Mouse (Mus musculus): Measurements from ENCODE around the gene Cst12. TPM values are rescaled to one million over a fixed set of nuclear protein-coding genes. Genes with fewer than 3 reads are reported as not detected.
"Not testable (repeated sequence)": the region's sequence is repeated elsewhere in the genome, so short reads cannot be mapped to it uniquely, and the experiment has no call there.

Gene Cst12
- polyA plus RNA-seq (2015; fragmentation: Nextera tagmentation; extraction: Ambion mirVana): 0.44 TPM in 1 of 2 replicates, not detected in the other

DNA sequence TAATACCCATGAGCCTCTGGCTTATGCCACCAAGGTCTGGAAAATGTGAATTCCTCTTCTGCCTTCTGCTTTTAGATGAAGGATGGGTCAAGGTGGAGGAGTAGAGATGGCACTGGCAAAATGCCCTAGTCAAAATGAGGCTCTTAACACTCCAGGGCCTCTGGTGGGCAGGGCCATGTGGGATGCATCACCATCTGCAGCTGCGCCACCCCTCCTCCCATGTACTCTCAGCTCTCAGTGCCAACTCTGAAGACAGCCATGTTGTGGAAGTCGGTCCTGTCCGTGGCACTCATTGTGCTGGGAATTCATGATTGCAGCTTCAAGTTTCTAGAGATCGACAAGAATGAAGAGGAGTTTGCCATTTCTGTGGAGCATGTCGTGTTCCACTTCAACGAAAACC is at the start of gene Cst12:
Gene Cst12 (plus strand): TSS at position 220 of the 400 bp plus-strand sequence.
- 92% methylated on average over 6 of the region's 6 CpGs for WGBS
- H3K27ac ChIP-seq (ENCODE audit: low read length): no peak within 1 kb of the TSS
- no peaks in the 10 kb centered on the region for H3K4me1 ChIP-seq (ENCODE audit: control insufficient read depth, insufficient read depth, low read length)
- no peak for ATAC-seq
- H3K9ac ChIP-seq (ENCODE audit: low read depth, low read length): no peak within 1 kb of the TSS
- no peak within 1 kb of the TSS for H3K4me2 ChIP-seq (ENCODE audit: low read depth, low read length)
- H3K4me3 ChIP-seq (ENCODE audit: low read length): no peak within 1 kb of the TSS
- no peaks in the 10 kb centered on the region for H3K27me3 ChIP-seq (replicated peaks; ENCODE audit: control insufficient read depth, insufficient read depth, low read length)
- no peaks in the 10 kb centered on the region for H3K9me3 ChIP-seq (ENCODE audit: control insufficient read depth, low read length)
- H3K36me3 ChIP-seq (ENCODE audit: control insufficient read depth, insufficient read depth, low read length): no peaks in the 10 kb centered on the region

DNA sequence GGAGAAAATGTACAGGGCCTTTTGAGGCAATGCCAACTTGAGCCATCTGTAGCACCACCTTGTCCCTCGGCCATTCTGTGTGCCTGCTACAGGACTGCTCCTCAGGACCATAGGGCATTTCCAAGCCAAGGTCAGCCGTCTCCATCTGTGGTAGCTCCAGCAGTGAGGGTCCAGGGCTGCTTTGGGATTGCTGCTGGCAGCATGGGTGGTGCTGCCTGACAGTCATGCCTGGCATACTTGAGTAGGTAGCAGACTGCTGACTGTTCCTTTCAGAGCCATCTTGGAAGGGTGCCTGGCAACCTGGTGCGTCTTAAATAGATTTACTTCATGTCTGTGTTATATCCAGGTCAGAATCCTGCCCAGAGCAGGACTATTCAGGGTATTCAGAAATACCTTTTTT is 46.2 kb upstream of the Cst12 start:
- H3K27me3 ChIP-seq (replicated peaks; ENCODE audit: control insufficient read depth, insufficient read depth, low read length): no peaks in the 10 kb centered on the region
- H3K9ac ChIP-seq (ENCODE audit: low read depth, low read length): no peak overlapping the region
- no peak overlapping the region for H3K4me3 ChIP-seq (ENCODE audit: low read length)
- no peak overlapping the region for H3K27ac ChIP-seq (ENCODE audit: low read length)
- no peaks in the 10 kb centered on the region for H3K4me1 ChIP-seq (ENCODE audit: control insufficient read depth, insufficient read depth, low read length)
- no peak for ATAC-seq
- no peaks in the 10 kb centered on the region for H3K9me3 ChIP-seq (ENCODE audit: control insufficient read depth, low read length)
- no peak overlapping the region for H3K4me2 ChIP-seq (ENCODE audit: low read depth, low read length)
- no peaks in the 10 kb centered on the region for H3K36me3 ChIP-seq (ENCODE audit: control insufficient read depth, insufficient read depth, low read length)
- WGBS: 78% methylated on average over 3 of the region's 3 CpGs

DNA sequence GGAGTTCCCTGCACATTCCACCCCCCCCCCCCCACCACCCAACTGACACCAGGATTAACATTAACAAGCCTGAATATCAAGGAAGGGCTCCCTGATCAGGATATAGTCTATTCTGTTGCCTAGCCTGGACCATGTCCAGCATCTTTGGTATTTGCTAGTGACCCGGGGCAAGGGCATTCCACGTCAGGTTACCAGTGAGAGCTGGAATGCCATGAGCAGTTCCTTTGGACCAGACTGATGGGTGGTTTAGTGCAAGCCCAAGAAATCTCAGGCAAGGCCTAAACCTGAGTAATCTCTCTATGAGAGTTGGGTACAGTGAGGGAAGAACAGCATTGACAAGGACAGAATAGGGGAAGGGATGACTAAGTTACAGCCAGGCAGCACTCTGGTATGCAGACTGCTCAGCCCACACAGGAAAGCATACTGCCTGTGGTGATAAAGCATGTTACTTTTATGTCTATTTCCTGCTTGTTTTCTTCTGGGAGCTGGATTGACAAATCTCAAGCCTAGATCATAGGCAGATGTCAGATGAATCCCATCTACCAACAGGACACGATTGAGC is 45.2 kb upstream of the Cst12 start:
- Histone ChIP-seq H3K4me2 (ENCODE audit: low read depth, low read length) (no peak overlapping the region), H3K9ac (ENCODE audit: low read depth, low read length) (no peak overlapping the region), H3K27me3 (replicated peaks; ENCODE audit: control insufficient read depth, insufficient read depth, low read length) (no peaks in the 10 kb centered on the region), H3K4me1 (ENCODE audit: control insufficient read depth, insufficient read depth, low read length) (no peaks in the 10 kb centered on the region), H3K9me3 (ENCODE audit: control insufficient read depth, low read length) (no peaks in the 10 kb centered on the region), H3K4me3 (ENCODE audit: low read length) (no peak overlapping the region), H3K36me3 (ENCODE audit: control insufficient read depth, insufficient read depth, low read length) (no peaks in the 10 kb centered on the region), H3K27ac (ENCODE audit: low read length) (no peak overlapping the region)
- ATAC-seq: no peak
- WGBS: 78% methylated on average over 3 of the region's 3 CpGs

DNA sequence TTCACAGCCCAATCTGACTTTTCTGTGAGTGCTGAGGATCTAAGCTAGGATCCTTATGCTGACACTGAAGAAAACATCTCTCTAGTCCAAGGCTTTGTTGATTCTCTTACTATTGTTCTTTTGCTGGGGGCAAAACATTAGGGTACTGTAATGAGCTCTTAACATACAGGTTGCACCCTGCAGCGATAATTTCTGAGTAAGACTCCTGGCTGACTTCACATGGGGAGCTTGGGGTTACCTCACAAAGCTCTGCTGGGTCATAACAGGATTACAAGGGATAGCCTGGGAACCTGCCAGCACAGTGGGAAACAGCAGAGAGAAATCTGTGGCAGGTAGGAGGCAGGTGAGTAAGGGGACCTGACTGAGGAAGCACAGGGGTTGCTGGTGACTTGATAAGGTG is 39.1 kb upstream of the Cst12 start, which contains the start of gene Cstl1:
Gene Cstl1 (plus strand): TSS at position 301 of the 400 bp plus-strand sequence.
- Histone ChIP-seq H3K4me3 (ENCODE audit: low read length) (no peak within 1 kb of the TSS), H3K4me1 (ENCODE audit: control insufficient read depth, insufficient read depth, low read length) (no peaks in the 10 kb centered on the region), H3K27ac (ENCODE audit: low read length) (no peak within 1 kb of the TSS), H3K36me3 (ENCODE audit: control insufficient read depth, insufficient read depth, low read length) (no peaks in the 10 kb centered on the region), H3K27me3 (replicated peaks; ENCODE audit: control insufficient read depth, insufficient read depth, low read length) (no peaks in the 10 kb centered on the region), H3K4me2 (ENCODE audit: low read depth, low read length) (no peak within 1 kb of the TSS), H3K9me3 (ENCODE audit: control insufficient read depth, low read length) (no peaks in the 10 kb centered on the region), H3K9ac (ENCODE audit: low read depth, low read length) (no peak within 1 kb of the TSS)
- ATAC-seq: no peak
- 85% methylated on average over 1 of the region's 1 CpGs for WGBS

DNA sequence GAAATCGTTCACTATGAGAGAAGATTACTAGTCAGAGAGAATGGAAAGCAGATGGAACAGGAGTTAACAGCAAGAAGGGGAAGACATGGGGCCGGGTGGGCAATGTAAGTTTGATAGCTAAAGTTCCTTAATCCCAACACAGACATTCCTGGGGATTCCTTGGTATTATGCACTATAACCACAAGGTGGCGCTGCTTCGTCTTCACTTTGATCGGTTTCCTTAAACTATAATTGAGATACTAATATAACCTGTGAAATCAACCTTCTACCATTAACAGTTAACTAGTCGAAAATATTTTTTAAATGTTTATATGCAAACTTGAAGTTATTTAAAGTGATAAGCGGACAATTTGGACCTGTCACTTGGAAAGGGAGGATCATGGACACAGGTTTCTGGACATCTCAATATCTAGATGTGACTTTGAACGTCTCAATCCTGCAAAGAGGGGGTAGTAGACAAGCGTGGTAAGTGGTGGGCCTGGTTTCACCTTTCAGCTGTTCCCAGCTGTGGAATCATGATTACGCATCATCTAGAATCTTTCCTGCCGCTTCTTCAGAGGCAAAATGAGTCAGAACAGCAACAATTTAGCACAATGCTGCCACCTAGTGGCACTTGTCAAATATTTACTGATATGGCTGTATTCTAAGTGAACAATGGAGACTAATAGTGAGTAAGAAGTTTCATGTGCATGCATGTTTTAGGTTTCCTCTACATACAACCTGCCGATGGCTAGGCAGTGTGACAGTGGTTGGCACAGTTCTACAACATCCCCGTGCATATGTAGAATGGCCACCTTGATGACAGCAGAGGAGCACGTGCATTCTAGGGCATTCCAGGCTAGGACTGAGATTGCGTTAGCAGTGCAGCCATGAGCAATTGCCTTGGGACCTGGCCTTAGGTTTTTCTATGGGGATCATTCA is 37.0 kb upstream of the Cst12 start:
- no peak overlapping the region for H3K9ac ChIP-seq (ENCODE audit: low read depth, low read length)
- peak overlapping the region; percentile 66 for H3K4me2 ChIP-seq (ENCODE audit: low read depth, low read length)
- peak; percentile 88 for ATAC-seq
- H3K27ac ChIP-seq (ENCODE audit: low read length): no peak overlapping the region
- H3K27me3 ChIP-seq (replicated peaks; ENCODE audit: control insufficient read depth, insufficient read depth, low read length): no peaks in the 10 kb centered on the region
- H3K4me1 ChIP-seq (ENCODE audit: control insufficient read depth, insufficient read depth, low read length): no peaks in the 10 kb centered on the region
- H3K9me3 ChIP-seq (ENCODE audit: control insufficient read depth, low read length): no peaks in the 10 kb centered on the region
- peak overlapping the region; percentile 29; the same call in 1 of the 2 replicates for H3K4me3 ChIP-seq (ENCODE audit: low read length)
- no peaks in the 10 kb centered on the region for H3K36me3 ChIP-seq (ENCODE audit: control insufficient read depth, insufficient read depth, low read length)
- 18% methylated on average over 15 of the region's 15 CpGs for WGBS

DNA sequence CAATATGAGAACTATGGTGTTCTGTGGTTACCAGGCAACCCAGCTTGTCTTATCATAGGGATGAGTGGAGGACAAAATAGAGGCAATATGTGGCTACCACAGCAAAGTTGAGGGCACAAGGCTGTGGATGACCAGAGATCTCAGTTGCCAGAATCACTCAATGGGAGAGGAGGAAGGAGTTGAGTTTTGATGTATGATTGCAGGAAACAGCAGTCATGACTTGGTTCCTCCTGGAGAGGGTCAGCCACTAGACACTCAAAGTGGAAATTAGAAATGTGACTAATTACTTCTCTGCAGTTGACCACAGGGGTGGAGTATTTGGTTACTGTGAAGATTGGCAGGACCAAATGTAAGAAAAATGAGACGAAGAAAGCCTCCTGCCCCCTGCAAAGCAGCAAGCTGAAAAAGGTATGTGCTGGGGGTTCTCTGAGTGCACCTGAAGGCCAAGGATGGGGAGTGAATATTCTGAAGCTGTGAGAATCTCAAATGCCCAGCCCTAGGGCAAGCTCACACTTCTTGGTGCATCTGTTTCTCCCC is 34.8 kb upstream of the Cst12 start:
- no peak overlapping the region for H3K27ac ChIP-seq (ENCODE audit: low read length)
- no peak overlapping the region for H3K9ac ChIP-seq (ENCODE audit: low read depth, low read length)
- ATAC-seq: no peak
- no peak overlapping the region for H3K4me3 ChIP-seq (ENCODE audit: low read length)
- H3K4me1 ChIP-seq (ENCODE audit: control insufficient read depth, insufficient read depth, low read length): no peaks in the 10 kb centered on the region
- H3K9me3 ChIP-seq (ENCODE audit: control insufficient read depth, low read length): no peaks in the 10 kb centered on the region
- 74% methylated on average over 1 of the region's 1 CpGs for WGBS
- H3K4me2 ChIP-seq (ENCODE audit: low read depth, low read length): no peak overlapping the region
- H3K36me3 ChIP-seq (ENCODE audit: control insufficient read depth, insufficient read depth, low read length): no peaks in the 10 kb centered on the region
- H3K27me3 ChIP-seq (replicated peaks; ENCODE audit: control insufficient read depth, insufficient read depth, low read length): no peaks in the 10 kb centered on the region

DNA sequence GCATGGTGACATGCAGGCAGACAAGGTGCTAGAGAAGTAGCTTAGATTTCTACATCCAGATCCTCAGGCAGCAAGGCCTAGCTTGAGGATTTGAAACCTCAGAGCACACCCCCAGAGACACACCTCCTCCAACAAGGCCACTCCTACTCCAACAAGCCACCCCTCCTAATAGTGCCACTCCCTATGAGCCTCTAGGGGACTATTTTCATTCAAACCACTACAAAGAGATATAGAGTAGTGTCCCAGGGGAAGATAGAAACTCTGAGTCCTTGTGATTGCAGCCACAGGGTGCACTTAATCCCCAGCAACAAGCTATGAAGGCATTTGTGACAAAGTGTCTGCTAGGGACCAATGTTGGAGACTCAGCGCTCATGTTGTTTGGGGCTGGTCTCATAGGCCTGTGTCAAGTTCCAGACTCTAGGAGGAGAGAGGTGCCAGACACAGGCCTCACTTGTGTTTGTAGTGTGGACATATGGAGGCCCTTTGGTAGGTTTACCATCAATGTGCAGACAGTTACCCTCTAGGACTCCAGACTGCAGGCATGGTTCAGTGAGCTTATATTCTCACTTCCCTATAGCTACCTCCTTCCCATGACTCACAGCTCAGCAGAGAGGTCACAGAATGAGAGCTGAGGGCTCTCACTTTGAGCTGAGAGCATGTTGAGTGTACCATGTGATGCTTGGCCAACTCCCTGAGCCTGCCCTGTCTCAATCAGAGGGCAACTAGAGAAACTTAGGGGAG is 25.3 kb upstream of the Cst12 start:
- Histone ChIP-seq H3K27me3 (replicated peaks; ENCODE audit: control insufficient read depth, insufficient read depth, low read length) (no peaks in the 10 kb centered on the region), H3K4me2 (ENCODE audit: low read depth, low read length) (no peak overlapping the region), H3K36me3 (ENCODE audit: control insufficient read depth, insufficient read depth, low read length) (no peaks in the 10 kb centered on the region), H3K4me3 (ENCODE audit: low read length) (no peak overlapping the region), H3K9me3 (ENCODE audit: control insufficient read depth, low read length) (no peaks in the 10 kb centered on the region), H3K4me1 (ENCODE audit: control insufficient read depth, insufficient read depth, low read length) (no peaks in the 10 kb centered on the region), H3K9ac (ENCODE audit: low read depth, low read length) (no peak overlapping the region), H3K27ac (ENCODE audit: low read length) (no peak overlapping the region)
- 92% methylated on average over 1 of the region's 1 CpGs for WGBS
- ATAC-seq: no peak

DNA sequence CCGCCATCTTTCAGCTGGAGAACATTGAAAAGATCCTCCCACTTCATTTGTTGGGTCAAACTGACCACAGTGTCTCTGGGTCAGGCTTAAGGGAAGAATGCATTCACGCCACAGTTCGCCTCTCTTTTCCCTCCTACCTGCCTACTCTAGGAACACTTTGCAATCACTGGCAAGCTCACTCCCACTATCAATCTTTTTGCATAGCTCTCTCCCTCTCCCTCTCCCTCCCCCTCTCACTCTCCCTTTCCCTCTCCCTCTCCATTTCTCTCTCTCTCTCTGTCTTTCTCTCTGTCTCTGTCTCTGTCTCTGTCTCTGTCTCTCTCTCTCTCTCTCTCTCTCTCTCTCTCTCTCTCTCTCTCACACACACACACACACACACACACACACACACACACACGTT is 17.8 kb upstream of the Cst12 start, which contains the start of gene Cst11:
Gene Cst11 (minus strand): TSS at position 101 of the 400 bp plus-strand sequence.
- not testable (repeated sequence) for H3K36me3 ChIP-seq (ENCODE audit: control insufficient read depth, insufficient read depth, low read length); H3K4me1 ChIP-seq (ENCODE audit: control insufficient read depth, insufficient read depth, low read length); H3K4me2 ChIP-seq (ENCODE audit: low read depth, low read length); ATAC-seq; H3K27me3 ChIP-seq (replicated peaks; ENCODE audit: control insufficient read depth, insufficient read depth, low read length); H3K9ac ChIP-seq (ENCODE audit: low read depth, low read length); H3K9me3 ChIP-seq (ENCODE audit: control insufficient read depth, low read length); H3K27ac ChIP-seq (ENCODE audit: low read length); H3K4me3 ChIP-seq (ENCODE audit: low read length)
- WGBS: 84% methylated on average over 4 of the region's 4 CpGs

DNA sequence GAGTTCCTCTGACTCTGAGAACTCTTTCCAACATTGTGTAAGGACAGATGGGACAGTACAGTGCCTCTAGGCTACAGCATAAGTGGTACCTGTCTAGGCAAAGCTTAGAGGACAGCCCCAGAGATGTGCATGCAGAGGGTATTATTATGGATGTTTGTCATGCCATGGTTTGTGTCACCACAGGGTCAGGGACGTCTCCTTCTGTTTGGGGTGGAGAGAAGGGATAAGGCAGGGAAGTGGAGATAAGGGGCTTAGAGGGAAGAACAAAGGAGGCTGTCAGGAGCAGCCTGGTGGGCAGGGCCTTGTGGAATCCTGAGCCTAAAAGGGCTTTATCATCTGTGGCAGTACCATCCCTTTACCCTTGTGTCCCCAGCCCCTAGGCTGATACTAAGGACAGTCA is 7.5 kb upstream of the Cst12 start, which contains the start of gene 8030411F24Rik:
Gene 8030411F24Rik (plus strand): TSS at position 301 of the 400 bp plus-strand sequence.
- Histone ChIP-seq H3K4me1 (ENCODE audit: control insufficient read depth, insufficient read depth, low read length) (no peaks in the 10 kb centered on the region), H3K27ac (ENCODE audit: low read length) (no peak within 1 kb of the TSS), H3K9ac (ENCODE audit: low read depth, low read length) (no peak within 1 kb of the TSS), H3K4me3 (ENCODE audit: low read length) (no peak within 1 kb of the TSS), H3K4me2 (ENCODE audit: low read depth, low read length) (no peak within 1 kb of the TSS), H3K27me3 (replicated peaks; ENCODE audit: control insufficient read depth, insufficient read depth, low read length) (no peaks in the 10 kb centered on the region), H3K36me3 (ENCODE audit: control insufficient read depth, insufficient read depth, low read length) (no peaks in the 10 kb centered on the region), H3K9me3 (ENCODE audit: control insufficient read depth, low read length) (no peaks in the 10 kb centered on the region)
- 15% methylated on average over 1 of the region's 1 CpGs for WGBS
- no peak for ATAC-seq

All from intestine, embryonic 16.5 days (tissue).